Mouse (Mus musculus) gastrocnemius, postnatal 4 days (tissue): ENCODE results near the gene Krt5. TPM values are rescaled to one million over a fixed set of nuclear protein-coding genes. Genes with fewer than 3 reads are reported as not detected.

Experiments used
- microRNA-seq: library from miRNA; unstranded; fragments of <30 nt; microRNA quantifications from one replicate; pipeline ENCODE4 v1.2.0, GENCODE M21; 2021
- total RNA-seq, 2 experiments: library from RNA; stranded (reverse); gene quantifications; 2 replicates each; pipeline ENCODE4 v1.2.3; 2021

Krt5 gene
- total RNA-seq, 2 experiments from 2014 or later = 0.39 to 1.9 TPM

Small RNA genes within 50 kb of the gene (microRNA-seq; reads per million reads assigned to microRNA genes)
- not detected for gene Gm44323
- gene Gm44342 = not detected
- not detected for gene Gm44383

Other genes with a start within 250 kb of the Krt5 start
- not detected for gene Krt81, start 249.1 kb downstream of the Krt5 start, total RNA-seq
- not detected for gene Krt86, start 239.4 kb downstream of the Krt5 start, total RNA-seq
- under 1 TPM in 1 of 2 experiments, not detected in 1; 0.21 TPM for gene Krt83, start 221.4 kb downstream of the Krt5 start, total RNA-seq
- under 1 TPM in 1 of 2 experiments, not detected in 1; 0.36 TPM for gene Gm49425, start 195.6 kb downstream of the Krt5 start, total RNA-seq
- gene Krt84, start 180.1 kb downstream of the Krt5 start, total RNA-seq = not detected
- not detected for gene Krt82, start 162.2 kb downstream of the Krt5 start, total RNA-seq
- gene Krt90, start 149.9 kb downstream of the Krt5 start, total RNA-seq = not detected
- gene Krt75, start 139.0 kb downstream of the Krt5 start, total RNA-seq = under 1 TPM in 1 of 2 experiments, not detected in 1; 0.08 TPM
- not detected for gene Gm5414, start 84.7 kb downstream of the Krt5 start, total RNA-seq
- not detected for gene Gm5478, start 65.5 kb downstream of the Krt5 start, total RNA-seq
- under 1 TPM in 1 of 2 experiments, not detected in 1; 0.13 TPM for gene Krt6b, start 32.6 kb downstream of the Krt5 start, total RNA-seq
- gene Krt6a, start 18.6 kb downstream of the Krt5 start, total RNA-seq = under 1 TPM in 1 of 2 experiments, not detected in 1; 0.23 TPM
- gene Krt71, start 30.2 kb upstream of the Krt5 start, total RNA-seq = under 1 TPM in 1 of 2 experiments, not detected in 1; 0.39 TPM
- not detected for gene Krt72, start 73.6 kb upstream of the Krt5 start, total RNA-seq
- gene Krt73, start 89.4 kb upstream of the Krt5 start, total RNA-seq = under 1 TPM in 1 of 2 experiments, not detected in 1; 0.21 TPM
- not detected for gene Krt2, start 105.3 kb upstream of the Krt5 start, total RNA-seq
- 1 to 10 TPM in 1 of 2 experiments, under 1 TPM in 1; 0.81 to 3.1 TPM for gene Krt1, start 137.9 kb upstream of the Krt5 start, total RNA-seq
- gene Krt77, start 156.8 kb upstream of the Krt5 start, total RNA-seq = not detected
- not detected for gene Krt76, start 180.0 kb upstream of the Krt5 start, total RNA-seq
- gene Krt4, start 211.8 kb upstream of the Krt5 start, total RNA-seq = under 1 TPM; 0.44 to 0.67 TPM
- gene Krt79, start 227.4 kb upstream of the Krt5 start, total RNA-seq = under 1 TPM; 0.44 to 0.47 TPM
- gene Krt78, start 241.4 kb upstream of the Krt5 start, total RNA-seq = not detected